Comparison of ENCODE assay signal across 8 mouse cellular contexts in genomic region chrX:136624905-136625569, GRCm38 (mm10). TPM values are rescaled to one million over a fixed set of nuclear protein-coding genes. Genes with fewer than 3 reads are reported as not detected.
DNase-seq lines count a peak whose midpoint lies in the region; ATAC-seq lines count a peak whose summit lies in the region.

No protein-coding gene starts in this region.

- H3K27me3 ChIP-seq in forebrain, embryonic 11.5 days (ENCODE audit: control insufficient read depth, insufficient read depth, low read length): no peaks in the 10 kb centered on the region

- 46% methylated on average over 9 of the region's 9 CpGs for WGBS in forebrain, embryonic 11.5 days

- H3K27ac ChIP-seq in forebrain, embryonic 11.5 days (ENCODE audit: low read depth, low read length): no peak overlapping the region

- no peak overlapping the region for H3K4me2 ChIP-seq in forebrain, embryonic 11.5 days (ENCODE audit: low read depth, low read length, severe bottlenecking)

- H3K36me3 ChIP-seq in forebrain, embryonic 11.5 days (ENCODE audit: control insufficient read depth, insufficient read depth, low read length): no peaks in the 10 kb centered on the region

- DNase-seq in gastrocnemius, postnatal 10 days: peak; percentile 14
- DNase-seq in gastrocnemius, postnatal 25 days: no peak
- DNase-seq in A20 (ENCODE audit: low read depth, low spot score): peak; percentile 44
- peak; percentile 30 for DNase-seq in adrenal gland, postnatal 25 days
- DNase-seq in forebrain, embryonic 11.5 days (ENCODE audit: low spot score): peak; percentile 59
- DNase-seq in layer of hippocampus, adult 8-10 months (ENCODE audit: low spot score in 2 of 2): peak; percentile 15 to 63
- DNase-seq in lung, postnatal 36 days: peak; percentile 57
- DNase-seq in thymus, postnatal 14 days: peak; percentile 63

- no peak overlapping the region for H3K9ac ChIP-seq in forebrain, embryonic 11.5 days (ENCODE audit: low read length)

- no peak overlapping the region for H3K4me3 ChIP-seq in forebrain, embryonic 11.5 days (ENCODE audit: low read depth, low read length)

- no peaks in the 10 kb centered on the region for H3K9me3 ChIP-seq in forebrain, embryonic 11.5 days (ENCODE audit: control insufficient read depth, low read length)

- no peaks in the 10 kb centered on the region for H3K4me1 ChIP-seq in forebrain, embryonic 11.5 days (replicated peaks; ENCODE audit: control insufficient read depth, insufficient read depth, low read length)

- no peak for ATAC-seq in forebrain, embryonic 11.5 days (replicated peaks; ENCODE audit: low FRiP score)

RNA-seq across cellular contexts. Expression of gene Tceal3, which starts 34.4 kb away (rescaled TPM):
- total RNA-seq in gastrocnemius, postnatal 10 days (2021): 1 to 10 TPM; 4.5 to 4.8 TPM
- 1 to 10 TPM in 1 of 2 experiments, under 1 TPM in 1; 0.80 to 1.3 TPM for total RNA-seq in gastrocnemius, postnatal 25 days (2021)
- total RNA-seq in adrenal gland, postnatal 25 days (2021): 24.0 and 24.3 TPM in 2 replicates
- polyA plus RNA-seq in forebrain, embryonic 11.5 days (2014; fragmentation: Nextera tagmentation; extraction: Ambion mirVana): 9.9 and 12.7 TPM in 2 replicates
- 100 to 1,000 TPM; 169 to 202 (median 181) TPM for total RNA-seq in layer of hippocampus, adult 8-10 months (2022)
